Mouse (Mus musculus) ZHBTc4 (cell line): Measurements from ENCODE around the gene Epn2.

Source experiments
- DNase-seq: peaks from one replicate; pipeline ENCODE4 v3.0.0-alpha.2; 2011; ENCODE audit warnings: low read depth, low spot score

Gene Epn2

GRCm38 (mm10) chr11:61540642-61541041, 38.8 kb downstream of the Epn2 start:
- DNase-seq: no peak

DNA sequence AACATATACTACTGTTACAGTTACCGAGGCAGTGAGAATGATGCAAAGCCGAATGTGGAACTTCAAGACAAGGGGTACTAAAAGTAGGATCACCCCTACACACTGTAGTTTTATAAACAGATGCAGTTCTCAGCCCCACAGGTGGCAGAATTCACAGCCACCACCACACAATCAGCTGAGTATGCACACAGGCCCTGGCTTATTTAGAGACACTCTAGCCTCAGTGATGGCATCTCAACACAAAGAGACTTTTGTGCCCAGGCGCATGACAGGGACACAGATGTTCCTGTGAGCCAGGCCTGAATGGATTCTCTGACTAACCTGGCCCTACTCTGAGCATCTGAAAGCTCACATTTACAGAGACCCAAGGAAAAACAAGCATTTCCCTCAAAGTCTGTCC, 42.1 kb downstream of the Epn2 start:
- no peak for DNase-seq

- no peak for DNase-seq
Measured at GRCm38 (mm10) chr11:61536952-61537351, 42.5 kb downstream of the Epn2 start.

- no peak for DNase-seq
Measured at GRCm38 (mm10) chr11:61535530-61535929, 44.0 kb downstream of the Epn2 start.

- peak; percentile 84 for DNase-seq
Measured at GRCm38 (mm10) chr11:61533571-61533970, 45.9 kb downstream of the Epn2 start.

GRCm38 (mm10) chr11:61532820-61533219, 46.7 kb downstream of the Epn2 start:
- no peak for DNase-seq

- DNase-seq: peak; percentile 94
Measured at GRCm38 (mm10) chr11:61529268-61529713, 50.2 kb downstream of the Epn2 start.

DNA sequence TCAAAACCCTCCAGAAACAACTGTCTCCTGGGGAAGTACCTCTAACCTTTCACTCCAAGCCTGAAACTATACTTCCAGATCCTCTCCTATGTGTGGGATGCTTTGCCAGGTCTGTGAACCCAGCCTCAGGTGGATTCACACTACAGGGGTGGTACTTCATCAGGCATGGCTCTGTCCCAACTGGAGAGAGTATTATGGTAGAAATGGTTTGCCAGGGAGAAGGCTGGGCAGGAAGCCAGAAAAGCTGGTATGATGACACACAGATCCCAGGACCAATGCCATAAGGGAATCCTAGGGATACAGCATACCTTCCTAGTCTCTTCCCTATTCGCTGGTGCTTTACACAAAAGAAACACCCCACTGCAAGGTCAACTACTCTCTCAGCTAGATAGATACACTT, 52.6 kb downstream of the Epn2 start:
- DNase-seq: no peak

GRCm38 (mm10) chr11:61519484-61520107, 59.9 kb downstream of the Epn2 start:
- DNase-seq: no peak

- DNase-seq: peak; percentile 56
Measured at GRCm38 (mm10) chr11:61518871-61519270, 60.6 kb downstream of the Epn2 start.

DNA sequence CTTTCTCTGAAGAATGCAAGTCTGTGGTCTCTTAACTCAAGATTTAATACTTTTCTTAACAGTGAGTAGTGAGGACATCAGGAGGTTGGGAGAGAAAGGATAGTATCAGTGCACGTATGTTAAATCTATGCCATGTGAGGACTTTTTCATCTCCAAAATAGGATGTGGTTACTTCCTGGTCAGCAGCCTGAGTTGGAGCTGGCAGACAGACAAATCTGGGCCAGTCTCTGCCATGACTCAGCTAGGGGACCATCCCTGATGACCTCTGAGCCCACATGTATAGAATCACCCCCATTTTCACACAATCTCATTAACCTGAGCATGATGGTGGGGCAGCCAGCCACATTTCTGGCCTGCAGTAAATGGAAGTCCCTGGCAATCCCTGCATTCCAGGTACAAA, 61.5 kb downstream of the Epn2 start:
- no peak for DNase-seq

DNA sequence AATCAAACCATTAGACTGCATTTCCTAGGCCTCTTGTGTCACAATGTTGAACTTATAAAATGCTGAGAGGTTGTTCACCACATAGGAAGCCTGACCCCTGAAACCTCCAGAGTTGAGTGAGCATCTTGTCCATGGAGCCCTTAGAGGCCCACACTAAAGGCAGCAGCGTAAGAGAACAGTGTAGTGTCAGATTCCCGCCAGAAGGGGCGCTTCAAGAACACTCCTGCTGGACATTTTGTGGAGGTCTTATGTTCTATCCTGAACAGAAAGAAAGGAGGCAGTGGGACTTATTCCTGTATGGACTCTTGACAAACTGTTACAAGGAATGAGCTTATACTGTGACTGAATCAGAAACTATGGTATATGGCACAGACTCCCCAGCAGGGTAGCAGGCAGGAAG, 64.5 kb downstream of the Epn2 start:
- peak; percentile 87 for DNase-seq

GRCm38 (mm10) chr11:61504713-61505257, 74.7 kb downstream of the Epn2 start, which contains the start of gene B9d1:
TSS of gene B9d1 (plus strand) at chr11:61505144.
- DNase-seq: peak; percentile 98

GRCm38 (mm10) chr11:61503933-61504332, 75.6 kb downstream of the Epn2 start:
- no peak for DNase-seq

GRCm38 (mm10) chr11:61498736-61499504, 80.6 kb downstream of the Epn2 start:
- DNase-seq: peak; percentile 67

DNA sequence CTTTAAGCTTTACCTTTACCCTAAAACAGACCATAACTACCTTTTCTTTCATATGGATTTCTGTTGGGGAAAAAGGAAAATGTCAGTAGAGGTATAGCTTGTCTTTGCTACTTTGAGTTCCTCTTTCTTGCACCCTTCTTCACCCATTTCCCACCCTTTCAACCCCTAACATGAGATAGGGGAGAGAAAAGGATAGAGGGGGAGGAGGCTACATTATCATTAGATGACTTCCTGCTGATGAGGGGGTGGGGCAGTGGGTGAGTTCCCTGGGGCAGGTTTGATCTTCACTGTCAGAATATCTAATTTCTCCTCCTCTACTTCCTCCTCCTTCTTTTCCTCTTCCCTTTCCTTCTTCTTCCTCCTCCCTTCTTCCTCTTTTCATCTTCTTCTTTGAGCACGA, 82.0 kb downstream of the Epn2 start:
- no peak for DNase-seq

GRCm38 (mm10) chr11:61495528-61495927, 84.0 kb downstream of the Epn2 start:
- DNase-seq: no peak

DNA sequence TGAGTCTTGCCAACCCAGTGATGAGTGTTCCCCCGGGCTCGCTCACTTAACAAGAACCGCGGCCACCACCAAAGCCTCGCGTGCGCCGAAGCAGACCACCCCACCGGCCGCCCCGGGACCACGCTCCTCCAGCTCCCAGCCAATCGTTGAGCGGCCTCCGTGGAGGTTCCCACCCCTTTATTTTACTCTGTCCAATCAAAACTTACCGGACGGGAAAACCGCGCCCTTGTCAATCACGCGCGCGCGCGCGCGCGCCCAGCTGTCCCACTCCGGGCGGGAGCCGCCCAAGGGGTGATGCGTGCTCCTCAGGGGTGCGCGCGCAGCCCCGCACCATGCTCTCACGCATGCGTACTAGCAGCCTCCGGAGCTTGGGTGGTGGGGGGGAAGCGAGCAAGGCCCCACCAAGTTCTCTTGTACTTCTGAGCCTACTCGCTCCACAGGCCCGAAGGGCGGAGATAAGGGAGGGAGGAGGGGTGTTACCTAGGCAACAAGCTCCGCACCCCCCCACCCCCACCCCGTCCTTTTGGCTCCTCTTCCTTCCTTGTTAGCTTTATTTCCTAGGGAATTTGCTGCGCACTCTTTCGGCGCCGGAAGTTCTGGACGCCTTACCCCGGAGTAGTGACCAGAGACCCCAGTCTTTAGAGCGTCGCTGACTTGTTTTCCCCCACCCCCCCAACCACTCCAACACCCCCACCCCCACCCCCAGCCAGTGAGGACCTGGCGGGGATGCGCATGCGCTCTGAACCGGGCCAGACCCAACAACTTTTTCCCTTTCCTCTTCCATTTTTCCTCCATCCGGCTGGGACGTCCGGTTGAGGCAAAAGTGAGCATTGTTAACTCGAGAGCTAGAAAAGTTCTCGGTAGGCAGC, 85.1 kb downstream of the Epn2 start, which contains the start of gene Mapk7:
Gene Mapk7 (minus strand): TSS at position 278 of the 869 bp plus-strand sequence.
- peak; percentile 100 for DNase-seq

- DNase-seq: peak; percentile 37
Measured at GRCm38 (mm10) chr11:61493525-61494128, 85.9 kb downstream of the Epn2 start.

DNA sequence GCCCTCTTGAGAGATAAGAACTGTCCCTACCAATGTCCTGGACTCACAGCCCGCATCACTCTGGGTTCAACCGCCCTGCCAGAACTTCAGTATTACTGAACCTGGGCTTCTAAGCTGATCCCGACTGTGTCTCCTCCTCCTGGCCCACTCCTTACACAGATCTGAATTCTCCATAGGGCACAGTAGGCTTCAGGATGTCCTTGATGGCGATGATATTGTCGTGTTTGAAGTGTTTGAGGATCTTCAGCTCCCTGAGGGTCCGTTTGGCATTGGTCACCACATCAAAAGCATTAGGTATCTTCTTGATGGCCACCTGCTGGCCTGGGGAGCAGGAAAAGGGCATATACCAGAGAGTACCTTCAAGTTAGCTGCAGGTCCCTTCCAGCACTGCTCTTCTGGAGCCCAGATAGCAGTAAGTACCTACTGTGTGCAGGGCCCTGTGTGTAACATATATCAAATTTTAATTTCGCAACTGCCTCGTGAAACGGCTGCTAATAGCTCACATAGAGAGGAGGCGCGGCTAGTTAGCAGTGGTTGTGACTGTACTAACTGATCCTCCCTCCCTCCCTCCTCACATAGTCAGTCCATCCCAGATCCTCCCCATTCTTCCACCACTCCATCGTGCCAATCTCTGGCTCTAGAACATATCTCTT, 86.6 kb downstream of the Epn2 start:
- DNase-seq: no peak
